Mouse (Mus musculus) frontal cortex, adult 2 months (tissue): ENCODE results near the gene Fgfr2. TPM values are rescaled to one million over a fixed set of nuclear protein-coding genes. Genes with fewer than 3 reads are reported as not detected.

Experiments
- DNase-seq, 2 experiments: peaks; one replicate each; pipeline ENCODE4 v3.0.0; 2022; ENCODE audit warnings: low spot score in 1 of 2; ENCODE audit errors: extremely low spot score in 1 of 2
- polyA plus RNA-seq: library from polyadenylated mRNA; depleted of rRNA; stranded (reverse); fragments of >200 nt; gene quantifications from 2 replicates; pipeline ENCODE4 v1.2.3, GENCODE M21; 2012

The Fgfr2 gene
- polyA plus RNA-seq, 1 experiment: 69.6 TPM

- peak in 1 of 2 experiments; percentile 88 for DNase-seq
These were observed 1241.1 kb downstream of the Fgfr2 start for GRCm38 (mm10) chr7:131881876-131882615.

DNA sequence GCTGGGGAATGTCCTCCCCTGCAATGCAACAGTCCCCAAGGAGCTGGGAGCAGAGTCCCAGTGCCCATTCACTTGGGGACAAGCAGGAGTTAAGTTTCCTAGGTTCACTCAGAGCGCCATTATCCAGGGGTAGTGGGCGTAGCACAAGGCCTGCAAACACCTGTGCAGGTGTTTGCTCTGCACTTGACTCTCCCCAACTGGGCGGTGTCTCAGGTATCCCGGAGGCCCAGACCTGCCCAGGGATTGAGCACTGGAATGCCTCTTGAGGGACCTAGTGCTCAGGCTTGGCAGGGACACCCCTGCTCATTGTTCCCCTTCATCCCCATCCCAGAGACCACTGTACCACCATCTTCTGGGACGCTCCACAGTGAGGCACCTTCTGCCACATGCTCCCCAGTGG is 1243.0 kb downstream of the Fgfr2 start:
- DNase-seq: no peak

DNA sequence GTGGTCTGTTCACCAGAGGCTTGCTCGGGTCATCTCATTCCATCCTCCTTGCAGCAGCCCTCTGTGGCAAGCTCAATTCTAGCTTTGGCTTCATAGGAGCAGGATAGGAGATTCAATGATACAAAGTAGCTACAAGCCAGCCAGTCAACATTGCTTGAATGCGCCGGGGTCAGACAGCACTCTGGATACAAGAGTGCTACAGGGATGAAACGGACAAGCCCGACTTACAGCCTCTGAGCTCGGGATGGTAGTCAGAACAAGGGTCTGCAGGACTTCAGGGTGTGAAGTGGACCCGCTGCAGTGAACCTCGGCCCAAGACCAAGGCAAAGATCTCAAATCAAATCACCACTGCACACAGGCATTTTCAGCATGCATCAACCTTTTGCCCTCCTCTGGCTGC is 1244.3 kb downstream of the Fgfr2 start:
- DNase-seq: no peak

DNA sequence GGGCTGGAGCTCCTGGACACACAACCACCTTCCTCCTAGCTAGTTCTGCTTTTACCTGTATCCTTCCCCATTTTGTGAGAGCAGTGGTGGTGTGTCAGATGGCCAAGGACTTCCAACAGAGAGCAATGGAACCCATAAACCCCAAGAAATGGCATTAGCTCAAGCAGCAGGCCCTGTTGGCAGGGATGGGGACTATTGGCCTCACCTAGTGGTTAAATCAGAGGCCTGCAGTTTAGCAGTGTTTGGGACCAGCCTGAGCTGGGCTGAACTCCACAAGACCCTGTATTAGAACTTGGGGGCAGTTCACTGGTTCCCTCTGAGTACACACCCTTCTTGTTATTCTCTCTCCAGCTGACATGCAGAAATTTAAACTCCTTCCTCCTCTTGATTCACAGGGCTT is 1262.0 kb downstream of the Fgfr2 start:
- no peak for DNase-seq

- peak; percentile 50 to 72 for DNase-seq
These were observed 1267.5 kb downstream of the Fgfr2 start for GRCm38 (mm10) chr7:131855641-131856040.

DNA sequence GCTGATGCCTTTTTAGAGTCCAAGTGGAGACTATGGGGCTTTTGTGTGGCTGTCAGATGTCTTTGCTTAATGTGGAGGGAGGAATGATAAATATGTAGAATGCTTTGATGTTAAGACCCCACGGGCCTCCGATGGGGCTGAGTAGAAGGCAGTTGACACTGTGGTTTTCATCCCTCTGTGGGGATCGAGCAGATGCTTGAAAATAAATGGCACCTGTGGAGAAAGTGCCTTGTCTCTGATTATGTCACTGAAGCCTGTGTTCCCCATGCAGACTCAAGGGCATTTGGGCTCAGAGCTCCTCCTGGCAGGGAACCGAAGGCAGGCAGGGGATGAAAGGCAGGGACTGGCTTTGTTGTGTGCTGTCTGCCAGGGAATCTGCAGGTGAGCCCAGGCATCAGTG is 1272.6 kb downstream of the Fgfr2 start:
- no peak for DNase-seq

DNA sequence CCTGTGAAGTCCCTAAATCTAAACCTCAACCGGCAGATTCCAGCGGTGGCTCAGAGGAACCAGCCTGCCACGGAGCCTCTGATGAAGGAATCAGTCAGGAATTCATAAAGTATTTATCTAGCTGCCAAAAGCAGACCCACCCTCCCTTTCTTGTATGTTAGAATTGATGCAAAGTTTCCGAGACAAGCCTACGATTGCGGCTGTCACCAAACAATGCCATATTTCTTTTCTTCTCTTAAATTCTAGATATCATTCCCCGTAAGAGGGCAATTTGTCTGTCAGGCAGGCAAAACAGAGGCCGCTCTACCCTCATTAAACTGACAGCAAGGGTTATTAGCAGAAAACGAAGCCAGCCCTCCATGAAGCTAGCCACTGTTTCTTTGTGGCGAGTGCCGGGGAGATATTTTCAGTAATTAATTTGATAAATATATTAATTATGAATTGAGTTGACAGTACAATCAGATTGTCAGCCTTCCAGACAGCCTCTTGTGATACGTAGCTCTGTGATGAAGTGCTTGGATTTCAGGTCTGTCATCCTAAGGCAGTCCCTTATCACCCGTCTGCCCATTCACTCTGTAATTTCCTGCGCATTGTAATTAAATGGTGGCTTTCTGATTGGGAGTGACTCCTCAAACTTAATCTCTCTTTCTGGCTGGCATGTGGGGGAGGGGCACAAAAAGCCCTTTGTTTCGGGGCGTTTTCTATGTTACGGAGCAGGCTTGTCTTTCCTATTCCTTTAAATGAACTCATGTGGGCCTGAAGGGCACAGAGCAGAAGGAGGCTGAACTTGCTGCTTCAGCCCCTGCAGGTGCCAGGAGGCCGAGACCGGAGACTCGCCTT is 1276.9 kb downstream of the Fgfr2 start:
- DNase-seq: no peak

DNA sequence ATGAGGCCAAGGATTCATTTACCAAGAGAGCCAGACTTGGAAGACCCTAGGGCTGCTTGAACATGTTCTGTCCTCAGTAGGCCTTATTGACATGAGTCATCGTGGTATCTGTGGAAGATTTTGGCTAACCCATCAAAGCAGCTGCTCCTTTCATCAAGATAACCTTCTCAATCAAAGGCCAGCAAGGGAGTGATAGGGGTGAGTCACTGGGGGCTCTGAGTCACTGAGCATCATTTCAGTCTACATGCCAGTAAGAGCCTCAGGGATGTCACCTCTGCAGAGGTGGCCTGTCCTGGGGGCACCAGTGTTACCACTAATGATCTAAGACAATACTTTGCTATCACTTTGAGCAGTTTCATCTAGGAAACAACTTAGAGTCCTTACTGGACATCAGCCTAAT is 1292.9 kb downstream of the Fgfr2 start:
- no peak for DNase-seq

DNA sequence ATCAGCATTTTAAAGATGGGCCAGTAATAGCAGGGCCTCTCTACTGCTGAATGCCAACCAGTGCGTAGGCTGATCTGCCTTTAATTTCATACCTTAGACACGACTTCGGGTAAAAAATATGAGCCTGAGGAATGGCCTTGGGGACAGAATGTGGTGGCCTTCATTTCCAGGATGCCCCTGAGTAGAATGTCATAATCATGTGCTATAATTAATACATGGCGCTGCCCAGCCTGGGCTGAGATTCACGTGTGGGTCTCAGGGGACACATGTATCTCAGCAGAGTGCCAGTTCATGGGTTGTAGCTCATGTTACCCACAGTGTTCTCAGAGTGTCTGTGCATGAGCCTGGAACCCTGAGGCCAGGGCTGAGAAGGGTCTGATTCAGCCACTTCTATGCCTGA is 1296.3 kb downstream of the Fgfr2 start:
- DNase-seq: no peak

- peak; percentile 41 to 71 for DNase-seq
These were observed 1305.2 kb downstream of the Fgfr2 start for GRCm38 (mm10) chr7:131817976-131818375.

GRCm38 (mm10) chr7:131816641-131817040 is 1306.5 kb downstream of the Fgfr2 start:
- DNase-seq: no peak

GRCm38 (mm10) chr7:131812116-131812515 is 1311.0 kb downstream of the Fgfr2 start:
- DNase-seq: peak in 1 of 2 experiments; percentile 9

DNA sequence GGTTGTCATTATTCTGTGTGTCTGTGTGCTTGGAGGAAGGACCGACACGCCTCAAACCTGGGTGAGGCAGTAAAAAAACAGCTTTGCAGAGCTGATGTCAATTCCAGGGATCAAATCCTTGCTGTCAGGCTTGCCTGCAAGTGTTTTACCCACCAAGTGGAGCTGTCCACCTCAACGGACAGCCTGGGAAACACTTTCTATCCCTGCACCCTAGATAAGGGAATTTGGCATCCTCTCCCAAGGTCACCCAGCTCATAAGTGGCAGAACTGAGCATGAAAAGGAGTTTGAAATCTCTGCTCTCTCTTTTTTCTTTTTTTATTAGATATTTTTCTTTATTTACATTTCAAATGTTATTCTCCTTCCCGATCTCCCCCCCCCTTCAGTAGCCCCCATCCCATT is 1312.2 kb downstream of the Fgfr2 start:
- no peak for DNase-seq

GRCm38 (mm10) chr7:131809584-131810181 is 1313.5 kb downstream of the Fgfr2 start:
- no peak for DNase-seq

DNA sequence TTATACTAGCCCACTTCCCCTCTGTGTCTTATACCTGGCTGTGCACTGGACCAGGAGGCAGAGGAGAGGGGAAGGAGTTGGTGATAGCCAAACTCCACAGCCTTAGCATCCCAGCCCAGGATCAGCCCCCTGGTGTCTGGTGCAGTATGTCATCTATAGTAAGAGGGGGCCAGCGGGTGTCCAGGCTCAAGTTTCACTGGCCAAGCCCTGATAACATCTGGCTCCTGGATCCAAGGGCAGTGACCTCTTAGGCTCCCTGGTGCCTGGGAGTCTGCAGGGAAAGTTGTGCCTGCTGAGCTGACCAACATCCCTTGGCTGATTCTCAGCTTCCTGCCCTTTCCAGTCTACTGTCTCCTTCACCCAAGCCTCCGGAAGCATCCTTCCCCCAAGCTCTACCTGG is 1315.9 kb downstream of the Fgfr2 start:
- no peak for DNase-seq

DNA sequence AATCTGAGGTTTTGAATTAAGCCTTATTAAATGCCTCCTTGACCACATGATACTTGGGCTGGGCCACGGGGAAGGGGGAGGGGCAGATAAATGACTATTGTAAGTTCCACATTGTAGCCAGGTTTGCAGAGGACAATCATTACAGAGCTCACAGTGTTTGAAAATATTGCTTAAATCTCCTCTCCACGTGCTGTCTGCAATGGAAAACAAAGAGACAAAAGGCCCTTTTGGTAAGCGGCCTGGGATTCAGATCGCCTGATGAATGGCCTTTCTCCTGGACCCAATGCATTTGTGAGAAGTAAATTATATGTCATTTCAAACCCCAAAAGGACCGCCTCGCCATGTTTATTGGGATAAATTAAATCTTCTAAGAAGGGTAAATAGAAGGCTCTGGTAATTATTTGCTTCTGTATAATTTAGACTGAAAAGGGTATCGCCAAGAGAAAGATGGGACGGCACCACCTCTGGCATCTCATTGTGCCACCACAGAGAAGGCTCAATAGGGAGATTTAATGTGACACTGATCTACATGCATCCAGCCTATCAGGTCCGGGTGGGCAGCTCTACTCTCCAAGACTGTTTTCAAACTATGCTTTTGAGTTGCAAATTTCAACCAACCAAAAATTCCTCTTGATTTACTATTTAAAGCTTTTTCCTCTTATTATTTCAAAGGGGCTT is 1317.5 kb downstream of the Fgfr2 start:
- DNase-seq: no peak

- DNase-seq: no peak
These were observed 1322.6 kb downstream of the Fgfr2 start for GRCm38 (mm10) chr7:131800416-131801045.

DNA sequence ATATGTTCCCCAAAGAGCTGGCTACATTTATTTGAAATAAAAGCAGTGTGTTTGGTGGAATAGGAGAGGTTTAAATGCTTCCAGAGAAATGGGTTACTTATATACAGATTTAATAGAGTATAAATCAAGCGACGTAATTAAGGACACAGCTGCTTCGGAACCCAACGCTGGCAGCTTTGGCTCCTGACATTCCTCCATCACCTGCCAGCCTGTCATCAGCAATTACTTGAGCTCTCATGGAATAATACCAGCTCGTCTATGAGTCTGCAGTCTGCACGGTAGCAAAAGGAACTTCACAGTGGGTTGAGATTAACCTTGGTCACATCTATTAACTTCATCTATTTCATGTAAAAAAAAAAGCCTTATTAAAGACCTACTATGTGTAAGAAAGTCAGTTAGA is 1326.0 kb downstream of the Fgfr2 start:
- no peak for DNase-seq

- DNase-seq: no peak
These were observed 1334.4 kb downstream of the Fgfr2 start for GRCm38 (mm10) chr7:131788595-131789206.

DNA sequence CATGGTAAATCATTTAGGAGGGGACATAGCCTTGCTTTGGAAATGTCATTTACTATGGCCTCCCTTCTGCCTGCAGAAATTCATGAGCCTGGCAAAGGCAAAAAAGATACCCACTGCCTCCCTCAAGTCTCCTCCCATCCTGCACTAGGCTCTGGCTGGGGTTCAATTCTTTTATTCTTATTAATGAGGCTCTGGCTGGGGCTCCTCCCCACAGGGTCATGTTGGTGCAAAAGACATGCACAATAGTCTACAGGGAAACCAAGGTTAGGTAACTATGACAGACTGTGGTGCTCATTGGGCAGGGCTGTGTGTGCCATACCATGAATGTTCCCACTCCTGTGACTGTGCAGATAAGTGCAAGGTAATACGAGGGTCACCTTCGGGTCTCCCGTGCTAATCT is 1337.4 kb downstream of the Fgfr2 start:
- DNase-seq: no peak
